Mouse (Mus musculus) skeletal muscle tissue, adult 2 months (tissue): Measurements from ENCODE around the gene Ankrd35.
"Not testable (repeated sequence)": the region's sequence is repeated elsewhere in the genome, so short reads cannot be mapped to it uniquely, and the experiment has no call there.

Experiments
- DNase-seq: peaks from one replicate; pipeline ENCODE4 v3.0.0-alpha.2; 2012; ENCODE audit warnings: low read depth, low spot score

Ankrd35 gene

DNA sequence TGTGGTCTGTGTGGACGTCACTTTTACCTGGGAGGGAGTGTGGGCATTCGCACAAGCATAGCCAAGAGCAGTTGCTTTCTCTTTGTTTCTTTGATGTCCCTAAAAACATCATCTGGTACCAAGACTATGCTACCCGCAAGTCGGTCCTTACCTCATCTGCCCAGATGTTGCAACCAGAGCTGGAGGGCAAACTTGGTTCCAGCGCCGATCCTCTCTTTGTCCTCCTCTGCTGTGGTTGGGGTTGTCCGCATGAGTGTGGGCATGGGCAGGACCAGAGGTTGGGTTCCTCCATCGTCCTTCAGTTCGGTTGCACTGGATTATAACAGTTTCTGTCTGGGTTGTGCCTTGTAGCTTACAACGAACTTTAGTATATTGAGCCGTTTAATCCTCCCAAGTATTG, 36.3 kb downstream of the Ankrd35 start:
- no peak for DNase-seq

DNA sequence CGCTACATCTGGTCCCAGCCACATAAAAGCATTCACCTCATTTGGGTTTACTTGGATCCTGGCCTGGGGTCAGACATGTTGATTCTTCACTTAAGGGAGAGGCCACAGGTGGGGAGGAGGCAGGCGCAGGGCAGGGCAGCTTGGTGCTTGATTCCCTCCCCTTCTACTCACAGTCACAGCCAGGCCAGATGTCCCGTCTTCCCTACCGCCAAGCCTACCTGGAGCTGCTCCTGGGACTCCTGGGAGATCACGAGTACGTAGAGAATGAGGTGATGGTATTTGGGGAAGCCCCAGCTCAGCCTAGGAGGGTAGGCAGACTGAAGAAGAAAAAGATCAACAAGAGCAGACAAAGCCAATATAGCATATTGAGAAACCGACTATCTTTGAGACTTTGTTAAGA, 37.1 kb downstream of the Ankrd35 start:
- DNase-seq = no peak

DNA sequence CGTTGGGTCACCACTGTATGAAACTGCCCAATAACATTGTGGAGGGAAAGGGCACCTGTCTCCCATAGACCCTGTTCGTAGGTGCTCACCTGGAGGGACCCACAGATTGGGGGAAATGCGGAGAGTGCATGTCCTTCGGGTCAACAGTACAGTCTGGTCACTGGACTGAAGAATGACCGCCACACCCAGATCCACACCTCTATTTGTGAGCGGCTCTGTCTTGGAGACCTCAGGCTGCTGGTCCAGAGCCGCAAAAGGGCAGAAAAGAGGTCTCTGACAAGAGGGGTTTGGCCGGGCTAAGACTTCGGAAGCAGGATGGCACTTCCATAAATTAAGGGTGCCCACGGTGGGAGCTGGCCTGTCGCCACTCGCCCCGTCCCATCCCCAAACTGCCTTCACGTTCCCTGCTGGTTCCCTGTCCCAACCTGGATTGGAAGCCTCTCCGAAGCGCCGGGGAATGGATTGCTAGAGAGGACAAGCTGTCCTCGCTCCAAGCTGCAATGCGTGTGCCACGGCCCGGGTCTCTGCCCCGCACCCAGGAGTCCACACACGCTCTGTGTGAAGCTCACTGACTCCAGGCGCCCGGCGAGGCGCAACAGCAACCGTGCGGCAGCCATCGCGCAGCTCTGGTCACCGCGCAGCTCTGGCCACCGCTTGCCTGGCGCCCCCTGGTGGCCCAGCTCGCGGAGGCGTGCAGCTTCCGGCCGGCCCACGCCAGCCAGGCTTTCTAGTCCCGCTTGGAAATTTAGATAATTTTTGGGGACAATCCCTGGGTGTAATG, 38.2 kb downstream of the Ankrd35 start, which contains the start of gene Nudt17:
Nudt17 (minus strand) TSS at position 660 of the 781 bp plus-strand sequence.
- DNase-seq = peak; percentile 46

DNA sequence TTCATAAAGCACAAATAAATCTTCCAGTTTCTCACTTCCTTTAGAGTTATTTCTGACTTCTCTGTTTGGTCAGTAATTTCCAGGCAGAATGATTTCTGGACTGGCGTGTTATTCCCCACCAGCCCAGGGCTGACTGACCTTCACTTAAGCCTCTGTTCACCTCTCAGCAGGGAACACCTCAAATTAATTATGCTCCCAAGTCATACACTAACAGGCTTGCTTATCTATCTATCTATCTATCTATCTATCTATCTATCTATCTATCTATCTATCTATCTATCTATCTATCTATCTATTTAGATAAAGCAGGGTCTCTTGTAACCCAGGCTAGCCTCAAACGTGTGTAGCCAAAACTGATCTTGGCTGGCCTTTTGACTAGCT, 38.7 kb downstream of the Ankrd35 start:
- no peak for DNase-seq

DNA sequence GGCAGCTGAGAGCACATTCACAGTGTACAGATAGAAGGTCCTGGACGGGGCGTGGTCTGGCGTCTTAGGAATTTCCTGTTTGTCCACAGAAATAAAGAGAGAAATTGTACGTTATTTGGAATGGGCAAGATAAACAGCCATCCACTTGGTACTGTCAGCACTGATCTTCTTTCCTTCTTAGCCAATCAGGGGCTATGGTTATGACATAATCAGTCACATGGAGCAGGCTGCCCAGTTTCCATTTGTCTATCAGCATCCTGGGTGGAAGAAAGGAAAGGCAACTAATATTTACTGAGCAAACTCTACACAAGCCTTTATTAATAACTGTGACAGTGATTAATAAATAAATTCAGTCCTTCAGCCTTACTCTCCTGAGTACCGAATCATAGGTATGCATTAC, 44.4 kb downstream of the Ankrd35 start:
- DNase-seq = no peak

DNA sequence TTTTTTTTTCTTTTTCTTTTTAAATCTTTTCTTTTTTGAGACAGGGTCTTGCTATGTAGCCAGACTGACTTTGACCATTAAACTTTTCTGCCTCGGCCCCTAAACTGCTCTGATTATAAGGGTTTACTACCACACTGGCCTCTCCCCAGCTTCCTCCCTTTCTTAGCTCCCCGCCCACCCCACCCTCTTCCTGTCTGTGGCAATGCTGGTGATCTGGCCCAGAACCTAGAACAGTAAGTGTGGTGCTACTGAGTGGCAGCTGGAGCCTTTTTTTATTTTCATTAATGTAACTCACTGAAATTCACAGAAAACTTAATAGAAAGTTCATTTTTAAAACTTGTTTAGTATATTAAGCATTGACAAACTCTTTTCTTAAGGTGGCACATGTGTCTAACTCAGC, 45.9 kb downstream of the Ankrd35 start:
- DNase-seq = no peak

DNA sequence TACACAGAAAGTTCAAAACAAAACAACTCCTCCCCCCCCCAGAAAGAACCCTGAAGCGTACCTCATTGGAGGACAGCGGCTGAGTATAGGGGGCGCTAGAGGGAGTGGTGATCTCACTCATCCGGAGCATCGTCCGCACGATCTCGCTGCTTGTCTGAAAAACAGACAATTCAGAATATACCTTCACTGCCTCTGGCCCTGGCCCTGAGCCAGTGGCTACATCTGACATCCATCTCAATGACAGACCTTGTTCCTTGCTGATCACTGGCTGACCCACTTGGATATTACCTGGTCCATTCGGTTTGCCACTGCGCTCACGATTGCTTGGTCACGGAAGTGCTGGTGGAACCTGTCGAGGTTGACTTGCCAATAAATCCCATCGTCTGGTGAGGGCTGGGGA, 49.2 kb downstream of the Ankrd35 start:
- DNase-seq = no peak

DNA sequence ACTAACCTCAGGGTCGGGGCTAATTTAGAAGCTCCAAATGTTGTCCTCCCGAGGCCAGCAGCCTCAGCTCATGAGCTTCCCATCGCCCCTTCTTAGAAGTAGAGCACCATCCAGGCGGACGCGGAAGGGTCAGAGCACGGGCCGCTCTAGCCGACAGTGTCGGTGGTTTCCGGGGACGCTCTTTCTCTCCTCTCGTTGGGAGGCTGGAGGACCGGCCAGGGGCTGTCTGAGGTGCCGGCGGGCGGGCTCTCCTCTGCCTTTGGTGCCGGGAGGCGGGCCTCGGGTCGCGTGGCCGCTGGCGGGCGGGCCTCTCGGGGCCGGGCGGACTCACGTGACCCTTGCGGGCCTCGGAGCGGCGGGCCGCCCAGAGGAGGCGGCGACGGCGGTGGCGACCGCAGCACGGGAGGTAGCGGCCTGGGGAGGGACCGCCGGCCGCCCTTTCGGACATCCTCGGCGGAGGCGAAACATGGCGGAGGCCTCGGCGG, 57.5 kb downstream of the Ankrd35 start, which contains the start of the genes Polr3c and Rnf115:
Polr3c (minus strand) TSS at position 286 of the 485 bp plus-strand sequence.
Rnf115 (plus strand) TSS at position 322 of the 485 bp plus-strand sequence.
- peak; percentile 93 for DNase-seq

DNA sequence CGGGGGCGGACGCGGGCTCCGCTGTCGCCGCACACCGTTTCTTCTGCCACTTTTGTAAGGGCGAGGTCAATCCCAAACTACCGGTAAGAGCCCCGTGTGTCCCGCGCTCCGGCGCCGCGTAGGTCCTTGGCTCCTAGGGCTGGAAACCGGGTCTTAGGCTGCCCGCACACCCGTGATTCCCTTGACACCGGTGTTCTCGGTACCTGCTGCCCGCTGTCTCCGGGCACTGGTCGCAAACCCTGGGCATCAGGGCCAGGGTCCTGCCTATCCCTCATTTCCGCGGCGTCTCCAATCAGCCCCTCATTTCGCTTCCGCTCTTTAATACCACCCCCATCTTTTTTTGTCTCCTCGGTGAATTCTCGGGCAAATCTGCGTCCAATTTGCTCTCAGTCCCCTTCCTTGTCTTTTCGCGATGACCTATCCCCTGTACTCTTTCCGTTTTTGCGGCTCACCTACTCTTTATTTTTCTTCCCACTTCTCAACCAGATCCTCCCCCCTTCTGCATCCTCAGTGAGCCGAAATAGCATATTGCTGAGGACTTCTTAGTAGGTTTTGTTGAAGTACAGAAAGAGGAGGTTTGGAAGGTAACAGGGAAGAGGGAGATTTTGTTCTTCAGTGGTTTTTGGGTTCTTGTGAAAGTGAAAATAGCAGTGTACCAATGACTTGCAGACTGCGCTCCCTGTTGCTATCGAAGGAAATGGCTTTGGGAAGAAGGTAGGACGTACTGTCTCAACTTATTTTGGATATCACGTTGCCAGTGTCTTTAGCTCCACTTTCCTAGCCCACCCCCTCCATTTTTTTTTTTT, 58.1 kb downstream of the Ankrd35 start:
- DNase-seq = no peak

DNA sequence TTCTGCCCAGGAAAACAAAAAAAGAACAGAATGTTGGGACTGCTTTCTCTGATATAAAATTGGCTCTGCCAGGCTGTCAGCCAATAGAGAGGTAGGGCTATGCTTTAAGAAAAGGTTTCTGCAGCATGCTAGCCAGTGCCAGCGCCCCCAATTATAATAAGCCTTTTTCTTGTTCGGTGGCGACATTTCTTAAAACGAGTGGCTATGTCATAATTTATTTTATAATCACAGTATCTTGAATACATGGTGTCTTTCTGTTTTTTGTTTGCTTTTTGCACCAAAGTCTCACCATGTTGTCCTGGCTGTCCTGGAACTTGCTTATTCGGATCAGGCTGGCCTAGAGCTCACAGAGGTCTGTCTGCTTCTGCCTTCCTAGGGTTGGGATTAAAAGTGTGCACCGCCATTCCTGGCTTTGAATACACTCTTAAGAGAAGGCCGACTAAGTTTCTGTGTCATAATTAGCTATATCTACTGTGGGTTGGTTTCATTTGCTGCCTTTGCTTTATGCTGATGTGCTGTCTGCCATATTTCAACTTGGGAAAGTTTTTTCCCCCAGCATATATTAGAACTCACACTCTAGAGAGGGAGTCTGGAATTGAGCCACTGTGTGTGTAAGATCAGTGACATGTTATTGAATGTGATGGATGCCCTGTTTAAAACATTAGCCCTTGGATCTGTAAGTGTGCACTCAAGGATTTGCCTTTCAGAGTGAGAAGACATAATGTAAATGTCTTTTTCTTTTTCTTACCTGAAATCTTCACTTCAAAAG, 58.9 kb downstream of the Ankrd35 start:
- DNase-seq = no peak

DNA sequence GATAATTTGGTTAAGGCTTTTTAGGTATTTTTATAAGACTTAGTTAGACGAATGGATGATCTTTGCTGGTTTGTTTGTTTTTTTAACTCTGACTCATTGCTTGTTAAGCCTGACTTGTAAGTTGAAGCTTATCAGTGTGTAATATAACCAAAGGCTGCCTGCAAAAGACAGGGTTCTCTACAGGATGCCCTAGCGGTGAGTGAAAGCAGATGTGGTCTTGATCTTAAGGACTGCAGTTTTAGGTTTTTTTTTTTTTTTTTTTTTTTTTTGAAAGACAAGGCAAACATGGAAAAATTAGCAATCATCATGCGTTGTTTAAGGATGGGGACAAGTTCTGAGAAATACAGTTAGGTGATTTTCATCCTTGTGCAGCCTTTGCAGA, 59.5 kb downstream of the Ankrd35 start:
- no peak for DNase-seq

DNA sequence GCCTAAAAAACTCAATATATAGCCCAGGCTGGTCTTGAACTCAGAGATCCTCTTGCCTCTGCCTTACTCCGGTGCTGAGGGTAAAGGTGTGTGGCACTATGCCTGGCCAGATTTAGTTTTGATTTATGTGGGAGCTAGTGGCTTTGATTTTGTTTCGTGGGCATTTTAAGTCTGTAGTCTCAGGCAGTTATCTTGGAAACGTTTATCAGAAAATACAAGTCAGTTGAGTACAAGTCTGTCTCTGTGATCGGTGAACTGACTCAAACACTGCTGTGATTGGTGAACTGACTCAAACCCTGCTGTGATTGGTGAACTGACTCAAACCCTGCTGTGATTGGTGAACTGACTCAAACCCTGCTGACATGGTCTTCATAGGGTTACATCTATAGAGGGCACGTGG, 60.9 kb downstream of the Ankrd35 start:
- no peak for DNase-seq

DNA sequence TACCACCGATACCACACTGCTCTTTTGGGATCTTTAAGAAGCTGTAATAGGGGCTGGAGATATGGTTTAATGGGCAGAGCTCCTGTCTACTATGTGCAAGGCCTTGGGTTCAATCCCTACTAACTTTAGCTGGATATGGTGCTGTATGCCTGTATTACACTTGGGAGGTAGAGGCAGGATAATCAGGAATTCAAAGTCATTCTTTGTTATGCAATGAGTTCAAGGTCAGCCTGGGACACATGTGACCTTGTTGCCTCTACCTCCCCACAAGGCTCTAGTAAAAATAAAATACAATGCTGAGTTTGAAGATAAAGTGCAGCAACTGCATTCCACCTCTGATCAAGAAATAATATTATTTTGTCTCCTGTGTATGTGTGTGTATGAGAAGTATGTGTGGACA, 64.1 kb downstream of the Ankrd35 start:
- no peak for DNase-seq

DNA sequence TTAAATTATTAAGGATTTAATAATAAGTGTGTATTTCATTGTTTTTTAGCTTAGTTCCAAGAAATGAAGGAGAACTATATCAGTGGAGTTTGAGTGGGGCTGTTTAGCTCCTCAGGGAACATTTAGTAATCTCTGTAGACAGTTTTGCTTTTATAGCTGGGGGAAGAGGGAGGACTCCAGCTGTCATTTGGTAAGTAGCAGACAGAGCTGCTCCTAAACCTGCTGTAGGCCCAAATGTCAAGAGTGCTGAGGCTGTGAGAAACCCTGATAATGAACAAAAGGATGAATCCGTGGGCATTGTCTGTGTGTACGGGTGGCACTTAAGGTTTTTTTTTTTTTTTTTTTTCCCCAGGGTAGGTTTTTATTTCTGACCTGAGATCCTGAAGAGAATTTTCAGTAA, 65.3 kb downstream of the Ankrd35 start:
- DNase-seq = no peak

DNA sequence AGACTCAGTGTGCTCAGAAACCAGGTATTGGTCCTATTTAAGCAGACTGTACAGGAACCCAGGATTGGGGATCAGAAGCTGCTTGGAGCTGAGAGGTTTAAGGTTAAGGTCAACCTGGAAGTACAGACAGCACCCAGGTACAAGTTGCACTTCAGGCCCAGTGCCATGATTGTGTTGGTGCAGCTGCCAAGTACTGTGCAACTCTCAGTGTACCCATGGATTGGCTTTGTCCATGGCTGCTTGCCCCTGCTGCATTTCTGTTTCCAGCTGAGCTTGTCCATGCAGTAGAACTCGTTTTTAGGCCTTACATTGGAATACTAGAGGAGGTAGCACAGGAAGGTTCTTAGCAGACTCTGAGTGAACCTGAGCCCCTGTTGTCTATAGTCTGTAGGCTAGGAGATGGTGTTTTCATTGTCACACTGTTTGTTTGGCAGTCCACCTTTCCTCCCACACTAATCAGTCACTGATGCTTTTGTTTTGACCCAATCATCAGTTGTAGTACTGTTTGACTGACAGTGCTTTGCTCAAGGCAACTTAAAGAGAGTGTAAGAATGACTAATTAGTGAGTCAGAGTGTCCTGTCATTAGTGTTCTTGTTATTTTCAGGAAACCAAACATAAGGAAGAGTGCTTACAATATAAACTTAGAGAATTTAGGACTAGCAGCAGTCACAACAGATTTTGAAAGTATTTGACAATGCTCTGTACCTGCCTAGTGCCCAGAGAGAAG, 67.2 kb downstream of the Ankrd35 start:
- DNase-seq = no peak

DNA sequence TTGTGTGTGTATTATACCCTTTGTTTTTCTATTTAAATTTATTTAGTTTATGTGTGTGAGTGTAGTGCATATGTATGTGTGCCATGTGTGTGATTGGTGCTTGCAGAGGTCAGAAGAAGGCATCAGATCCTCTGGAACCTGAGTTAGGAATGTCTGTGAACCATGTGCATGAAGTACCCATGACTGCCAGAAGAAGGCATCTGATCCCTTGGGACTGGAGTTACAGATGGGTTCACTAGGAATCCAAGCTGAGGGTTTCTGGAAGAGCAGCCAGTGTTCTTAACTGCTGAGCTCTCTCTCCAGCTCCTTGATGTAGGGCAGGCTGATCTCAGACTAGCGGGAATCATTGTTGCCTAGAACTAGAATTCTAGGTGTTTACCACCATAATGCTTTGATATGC, 68.1 kb downstream of the Ankrd35 start:
- peak; percentile 71 for DNase-seq

DNA sequence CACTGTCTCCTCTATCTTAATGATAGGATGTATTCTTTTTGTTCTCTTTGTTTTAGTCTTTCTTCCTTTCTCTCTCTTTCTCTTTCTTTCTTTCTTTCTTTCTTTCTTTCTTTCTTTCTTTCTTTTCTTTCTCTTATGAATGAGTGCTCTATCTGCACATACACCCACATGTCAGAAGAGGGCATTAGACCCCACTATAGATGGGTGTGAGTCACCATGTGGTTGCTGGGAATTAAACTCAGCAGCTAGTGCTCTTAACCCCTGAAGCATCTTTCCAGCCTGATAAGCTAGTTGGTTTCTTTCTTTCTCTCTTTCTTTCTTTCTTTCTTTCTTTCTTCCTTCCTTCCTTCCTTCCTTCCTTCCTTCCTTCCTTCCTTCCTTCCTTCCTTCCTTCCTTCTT, 70.3 kb downstream of the Ankrd35 start:
- DNase-seq = not testable (repeated sequence)
